Mouse (Mus musculus): Measurements from ENCODE around the gene Mien1. TPM values are rescaled to one million over a fixed set of nuclear protein-coding genes. Genes with fewer than 3 reads are reported as not detected.

Gene Mien1
- 179 TPM for polyA plus RNA-seq (2017; shearing (Covaris generic))

DNA sequence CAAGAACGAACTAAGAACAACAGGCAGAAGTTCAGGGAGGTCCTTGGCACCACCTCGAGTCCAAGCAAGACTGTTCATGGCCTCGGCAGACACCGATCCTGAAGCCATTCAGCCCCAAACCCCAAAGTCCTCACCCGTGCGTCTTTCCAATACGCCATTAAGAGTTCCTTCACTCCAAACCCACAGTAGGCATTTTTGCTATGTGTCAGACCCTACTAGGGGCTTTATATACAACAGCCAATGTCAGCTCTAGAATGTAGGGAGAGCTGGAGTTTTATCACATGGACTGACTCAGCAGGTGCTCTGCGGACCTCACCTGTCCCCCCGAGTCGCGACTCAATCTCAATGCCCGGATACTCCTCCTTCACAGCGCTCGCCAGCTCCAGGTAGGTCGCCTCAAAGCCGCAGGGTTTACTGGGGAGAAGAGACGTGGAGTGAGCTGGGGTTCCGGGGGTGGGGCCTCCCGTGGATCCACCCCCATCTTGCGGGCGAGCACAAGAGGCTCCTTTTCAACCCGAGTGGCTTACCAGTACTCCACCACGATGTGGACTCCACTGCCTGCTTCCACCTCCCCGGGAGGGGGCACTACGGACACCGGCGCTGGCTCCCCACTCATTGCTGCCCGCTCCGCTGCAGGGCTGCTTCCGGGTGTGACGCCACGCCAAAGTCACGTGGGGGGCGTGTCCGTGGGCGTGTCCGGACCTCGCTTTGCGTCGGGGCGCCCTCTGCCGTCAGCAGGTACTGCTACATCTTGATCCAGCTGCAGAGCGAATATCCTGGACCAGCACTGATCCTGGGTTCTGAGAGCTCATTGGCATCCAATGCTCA lies at the start of gene Mien1:
Gene Mien1 (minus strand): TSS at position 661 of the 828 bp plus-strand sequence.

GRCm38 (mm10) chr11:98446213-98446561 lies 7.4 kb upstream of the Mien1 start, which contains the start of gene Grb7:
TSS of gene Grb7 (plus strand) at chr11:98446394.

DNA sequence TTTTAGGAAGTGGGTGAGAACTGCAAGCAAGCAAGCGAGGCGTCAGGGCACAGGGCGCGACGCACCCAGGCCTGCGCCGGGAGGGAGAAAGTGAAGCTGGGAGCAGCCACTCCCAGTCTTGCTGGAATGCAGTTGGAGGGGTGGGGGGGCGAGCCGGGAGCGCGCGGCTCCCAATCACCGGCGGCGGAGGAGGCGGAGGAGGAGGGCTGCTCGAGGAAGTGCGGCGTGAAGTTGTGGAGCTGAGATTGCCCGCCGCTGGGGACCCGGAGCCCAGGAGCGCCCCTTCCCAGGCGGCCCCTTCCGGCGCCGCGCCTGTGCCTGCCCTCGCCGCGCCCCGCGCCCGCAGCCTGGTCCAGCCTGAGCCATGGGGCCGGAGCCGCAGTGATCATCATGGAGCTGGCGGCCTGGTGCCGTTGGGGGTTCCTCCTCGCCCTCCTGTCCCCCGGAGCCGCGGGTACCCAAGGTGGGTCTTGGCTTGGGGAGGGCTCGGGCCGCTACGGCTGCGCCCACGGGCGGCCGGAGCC lies 26.5 kb downstream of the Mien1 start, which contains the start of gene Erbb2:
Gene Erbb2 (plus strand): TSS at position 198 of the 524 bp plus-strand sequence.

DNA sequence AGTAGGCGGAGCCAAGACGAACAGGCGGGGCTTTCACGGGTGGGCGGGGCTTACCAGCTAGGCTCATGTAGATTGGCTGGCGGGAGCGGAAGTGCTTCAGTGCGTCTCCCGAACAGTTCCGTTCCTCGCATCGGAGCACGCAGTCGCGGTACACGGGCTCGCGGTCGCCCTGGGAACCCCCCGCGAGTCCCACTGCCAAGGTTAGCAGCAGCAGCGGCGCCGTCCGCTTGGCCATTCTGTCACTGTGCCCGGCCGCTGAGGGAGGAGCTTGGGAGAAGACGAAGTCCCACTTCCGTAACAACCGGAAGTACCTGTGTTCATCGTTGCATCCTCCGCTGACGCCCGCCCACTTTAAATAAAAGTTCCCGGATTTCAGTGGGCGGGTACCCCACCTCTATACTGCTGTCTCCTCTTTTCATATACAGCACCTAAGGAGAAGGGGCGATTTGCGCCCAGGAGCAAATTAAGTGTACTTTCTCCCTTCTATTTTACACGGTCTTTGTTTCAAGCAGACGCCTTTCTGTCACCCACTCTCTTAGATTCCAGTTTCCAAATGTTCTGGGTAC lies 38.5 kb downstream of the Mien1 start, which contains the start of gene Pgap3:
Gene Pgap3 (minus strand): TSS at position 330 of the 566 bp plus-strand sequence.

Other genes with a start within 250 kb of the Mien1 start
- gene Med1, start 245.7 kb downstream of the Mien1 start, polyA plus RNA-seq (2017; shearing (Covaris generic)), result 61.3 TPM
- gene Cdk12, start 235.9 kb downstream of the Mien1 start, polyA plus RNA-seq (2017; shearing (Covaris generic)), result 19.6 TPM
- gene Neurod2, start 109.3 kb downstream of the Mien1 start, polyA plus RNA-seq (2017; shearing (Covaris generic)), result not detected
- not detected for gene Ppp1r1b, start 90.6 kb downstream of the Mien1 start, polyA plus RNA-seq (2017; shearing (Covaris generic))
- 88.3 TPM for gene Stard3, start 80.6 kb downstream of the Mien1 start, polyA plus RNA-seq (2017; shearing (Covaris generic))
- gene Tcap, start 55.2 kb downstream of the Mien1 start, polyA plus RNA-seq (2017; shearing (Covaris generic)), result not detected
- gene Pnmt, start 52.5 kb downstream of the Mien1 start, polyA plus RNA-seq (2017; shearing (Covaris generic)), result not detected
- 16.4 TPM for gene Pgap3, start 38.5 kb downstream of the Mien1 start, polyA plus RNA-seq (2017; shearing (Covaris generic))
- 0.45 TPM for gene Erbb2, start 26.5 kb downstream of the Mien1 start, polyA plus RNA-seq (2017; shearing (Covaris generic))
- 7.2 TPM for gene Grb7, start 7.4 kb upstream of the Mien1 start, polyA plus RNA-seq (2017; shearing (Covaris generic))
- 76.7 TPM for gene Ikzf3, start 107.0 kb upstream of the Mien1 start, polyA plus RNA-seq (2017; shearing (Covaris generic))
- gene Zpbp2, start 112.1 kb upstream of the Mien1 start, polyA plus RNA-seq (2017; shearing (Covaris generic)), result 4.4 TPM
- gene Ormdl3, start 148.4 kb upstream of the Mien1 start, polyA plus RNA-seq (2017; shearing (Covaris generic)), result 96.0 TPM
- not detected for gene Lrrc3c, start 159.3 kb upstream of the Mien1 start, polyA plus RNA-seq (2017; shearing (Covaris generic))
- gene Gm12355, start 186.7 kb upstream of the Mien1 start, polyA plus RNA-seq (2017; shearing (Covaris generic)), result 4.4 TPM
- not detected for gene Gsdma3, start 187.4 kb upstream of the Mien1 start, polyA plus RNA-seq (2017; shearing (Covaris generic))
- gene Gsdma2, start 207.8 kb upstream of the Mien1 start, polyA plus RNA-seq (2017; shearing (Covaris generic)), result not detected
- gene Gsdma, start 225.4 kb upstream of the Mien1 start, polyA plus RNA-seq (2017; shearing (Covaris generic)), result not detected
- 115 TPM for gene Psmd3, start 243.6 kb upstream of the Mien1 start, polyA plus RNA-seq (2017; shearing (Covaris generic))

All from inflammation-experienced regulatory T-cells, adult 16 weeks (primary cell).